Mouse (Mus musculus) midbrain, embryonic 11.5 days (tissue): ENCODE results near the gene Lect2. TPM values are rescaled to one million over a fixed set of nuclear protein-coding genes. Genes with fewer than 3 reads are reported as not detected.

Experiments used
- ATAC-seq: fragments of 200-750 bp; cut with Nextera tagmentation; 2 replicates; pipeline ENCODE4 v1.8.0; 2017; ENCODE audit warnings: moderate TSS enrichment, moderate library complexity; ENCODE audit not compliant: low FRiP score
- DNase-seq: peaks from one replicate; pipeline ENCODE4 v3.0.0; 2015; ENCODE audit warnings: low spot score; ENCODE audit errors: missing footprints
- H3K27ac ChIP-seq: fragments of 300-500 bp; sonication (generic); 2 replicates; pipeline ENCODE4 v1.5.1; 2014; ENCODE audit warnings: low read depth, low read length
- H3K27me3 ChIP-seq: fragments of 300-500 bp; sonication (generic); 2 replicates; pipeline ENCODE4 v1.6.1; 2014; ENCODE audit warnings: mild to moderate bottlenecking, low read length, moderate library complexity, mixed read lengths; ENCODE audit not compliant: control insufficient read depth, insufficient read depth
- H3K36me3 ChIP-seq: fragments of 300-500 bp; sonication (generic); 2 replicates; pipeline ENCODE4 v1.6.1; 2014; ENCODE audit warnings: mild to moderate bottlenecking, low read length, moderate library complexity, mixed read lengths; ENCODE audit not compliant: control insufficient read depth, insufficient read depth
- H3K4me1 ChIP-seq: fragments of 300-500 bp; sonication (generic); 2 replicates; pipeline ENCODE4 v1.6.1; 2014; ENCODE audit warnings: low read length; ENCODE audit not compliant: control insufficient read depth, insufficient read depth
- H3K4me2 ChIP-seq: fragments of 300-500 bp; sonication (generic); 2 replicates; pipeline ENCODE4 v1.6.1; 2014; ENCODE audit warnings: mild to moderate bottlenecking, moderate library complexity
- H3K4me3 ChIP-seq: fragments of 300-500 bp; sonication (generic); 2 replicates; pipeline ENCODE4 v1.5.1; 2014; ENCODE audit warnings: low read depth, low read length
- H3K9ac ChIP-seq: fragments of 300-500 bp; sonication (generic); 2 replicates; pipeline ENCODE4 v1.6.1; 2014; ENCODE audit warnings: low read length
- H3K9me3 ChIP-seq: fragments of 300-500 bp; sonication (generic); 2 replicates; pipeline ENCODE4 v1.6.1; 2016; ENCODE audit warnings: low read length; ENCODE audit not compliant: control insufficient read depth
- WGBS: fragments of 180-500 bp; shearing (Covaris S2); extraction: QIAGEN DNeasy Blood & Tissue Kit; methylation state at CpG from one replicate; pipeline ENCODE4 v1.1.7; 2014; 5-methylcytosine and 5-hydroxymethylcytosine counted together
- polyA plus RNA-seq: library from polyadenylated mRNA; unstranded; fragments of >200 nt; fragmentation: Nextera tagmentation; extraction: Ambion mirVana; gene quantifications from 2 replicates; pipeline ENCODE4 v1.2.1, GENCODE M21; 2014

Gene Lect2
- polyA plus RNA-seq, 1 experiment from 2014 or later: not detected

DNA sequence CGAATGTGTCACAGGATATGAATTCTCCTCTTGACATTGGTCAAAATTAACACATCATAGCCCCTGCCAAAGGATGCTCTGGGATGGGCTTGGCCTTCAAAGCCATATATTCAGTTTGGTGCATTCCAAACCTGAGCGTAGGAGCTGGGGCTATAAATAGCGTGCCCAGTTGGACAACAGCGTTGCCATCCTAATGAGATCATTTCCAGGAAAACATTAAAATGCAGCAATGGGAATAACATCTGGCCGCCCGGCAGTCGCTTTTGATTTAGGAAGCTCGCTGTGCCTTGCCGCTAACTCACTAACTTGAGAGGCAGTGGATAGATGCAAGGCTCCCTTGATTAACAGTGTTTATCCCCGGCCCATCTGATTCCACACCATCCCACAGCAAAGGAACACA, 18.0 kb upstream of the Lect2 start:
- H3K9ac ChIP-seq: no peak overlapping the region
- H3K27me3 ChIP-seq: no peaks in the 10 kb centered on the region
- no peak overlapping the region for H3K27ac ChIP-seq
- ATAC-seq (no peak), DNase-seq (no peak)
- no peaks in the 10 kb centered on the region for H3K4me1 ChIP-seq
- 89% methylated on average over 10 of the region's 10 CpGs for WGBS
- H3K36me3 ChIP-seq: no peaks in the 10 kb centered on the region
- H3K4me2 ChIP-seq: no peak overlapping the region
- no peaks in the 10 kb centered on the region for H3K9me3 ChIP-seq
- no peak overlapping the region for H3K4me3 ChIP-seq

GRCm38 (mm10) chr13:56563075-56563474, 14.8 kb upstream of the Lect2 start:
- Histone ChIP-seq H3K27ac (no peak overlapping the region), H3K4me2 (no peak overlapping the region), H3K4me1 (0 out of 2 replicates have a peak, but pooled peaks cover under 1% of the 10 kb centered on the region), H3K36me3 (no peaks in the 10 kb centered on the region), H3K27me3 (no peaks in the 10 kb centered on the region), H3K4me3 (no peak overlapping the region), H3K9ac (no peak overlapping the region), H3K9me3 (no peaks in the 10 kb centered on the region)
- peak; percentile 87 for DNase-seq
- 46% methylated on average over 6 of the region's 6 CpGs for WGBS
- no peak for ATAC-seq

DNA sequence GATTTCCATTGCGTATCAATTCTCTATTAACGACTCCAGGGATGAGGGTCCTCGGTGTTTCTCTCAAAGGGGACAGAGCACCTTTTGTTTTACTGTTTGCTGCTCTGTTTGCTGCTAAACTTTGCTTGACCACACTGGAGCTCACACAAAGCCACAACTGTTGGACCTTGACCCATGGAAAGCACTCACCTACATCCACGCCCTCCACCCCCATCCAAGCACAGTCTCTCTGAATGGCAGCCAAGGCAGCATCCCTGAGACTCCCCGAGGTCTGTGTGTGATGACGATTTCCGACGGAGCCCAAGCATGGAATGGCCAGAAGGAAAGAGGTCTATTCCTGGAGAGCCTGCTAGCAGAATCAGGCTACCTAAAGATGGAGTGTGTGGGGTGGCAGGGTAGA, 12.8 kb upstream of the Lect2 start:
- H3K4me3 ChIP-seq: no peak overlapping the region
- ATAC-seq (no peak), DNase-seq (peak; percentile 14)
- H3K9ac ChIP-seq: no peak overlapping the region
- no peaks in the 10 kb centered on the region for H3K9me3 ChIP-seq
- H3K4me1 ChIP-seq: 0 out of 2 replicates have a peak, but pooled peaks cover 4% of the 10 kb centered on the region
- H3K4me2 ChIP-seq: no peak overlapping the region
- H3K27me3 ChIP-seq: no peaks in the 10 kb centered on the region
- H3K36me3 ChIP-seq: no peaks in the 10 kb centered on the region
- 74% methylated on average over 8 of the region's 8 CpGs for WGBS
- H3K27ac ChIP-seq: no peak overlapping the region

DNA sequence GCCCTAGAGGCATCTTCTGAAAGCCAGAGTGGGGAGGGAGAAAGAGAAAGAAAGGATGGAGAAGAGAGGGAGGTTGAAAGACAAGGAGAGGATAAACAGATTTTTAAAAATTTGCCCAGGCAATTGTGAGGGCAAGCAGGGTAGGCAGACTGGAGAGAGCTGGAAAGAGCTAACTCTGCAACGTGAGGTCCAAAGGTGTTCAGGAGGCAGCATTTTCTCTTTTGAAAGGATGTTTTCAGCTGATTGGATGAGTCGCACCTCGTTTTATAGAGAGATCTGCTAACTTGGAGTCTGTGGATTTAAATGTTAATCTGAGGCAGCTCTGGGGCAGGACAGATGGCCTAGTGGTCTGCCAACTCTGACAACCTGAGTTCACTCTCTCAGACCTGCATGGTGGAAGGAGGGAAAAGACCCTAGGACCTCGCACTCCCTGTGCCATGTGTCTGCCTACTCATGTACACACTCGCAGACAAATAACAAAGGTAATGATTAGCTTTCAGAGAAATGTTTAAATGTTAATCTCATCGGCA, 11.6 kb upstream of the Lect2 start:
- Histone ChIP-seq H3K4me2 (no peak overlapping the region), H3K9ac (no peak overlapping the region), H3K27me3 (no peaks in the 10 kb centered on the region), H3K9me3 (no peaks in the 10 kb centered on the region), H3K4me1 (peaks cover 4% of the 10 kb centered on the region; the same call in 1 of the 2 replicates), H3K36me3 (no peaks in the 10 kb centered on the region), H3K27ac (no peak overlapping the region), H3K4me3 (no peak overlapping the region)
- DNase-seq (peak; percentile 75), ATAC-seq (no peak)
- WGBS: 81% methylated on average over 6 of the region's 6 CpGs

DNA sequence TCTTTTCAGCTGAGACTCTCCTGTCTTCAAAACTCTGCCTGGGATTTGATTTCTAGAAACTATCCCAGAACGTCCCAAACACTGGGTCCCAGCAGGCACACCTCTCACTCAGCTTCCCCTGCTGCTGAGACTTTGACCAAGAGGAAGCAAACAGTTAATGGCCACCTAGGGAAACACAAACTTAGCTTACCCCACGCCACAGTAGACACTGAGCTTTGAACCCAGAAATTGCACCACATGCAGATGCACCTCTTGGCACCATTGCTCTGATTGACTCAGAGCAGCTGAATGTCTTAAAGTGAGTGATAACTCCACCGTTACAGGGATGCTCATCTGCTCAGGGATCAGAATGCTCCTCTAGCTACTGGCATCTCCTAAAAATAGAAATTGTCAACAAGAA, 10.5 kb upstream of the Lect2 start:
- H3K9me3 ChIP-seq: no peaks in the 10 kb centered on the region
- H3K36me3 ChIP-seq: no peaks in the 10 kb centered on the region
- no peak overlapping the region for H3K4me3 ChIP-seq
- H3K4me1 ChIP-seq: peaks cover 8% of the 10 kb centered on the region; the same call in 1 of the 2 replicates
- DNase-seq (peak; percentile 80), ATAC-seq (no peak)
- WGBS: 37% methylated on average over 3 of the region's 3 CpGs
- H3K9ac ChIP-seq: no peak overlapping the region
- no peak overlapping the region for H3K27ac ChIP-seq
- no peaks in the 10 kb centered on the region for H3K27me3 ChIP-seq
- no peak overlapping the region for H3K4me2 ChIP-seq

DNA sequence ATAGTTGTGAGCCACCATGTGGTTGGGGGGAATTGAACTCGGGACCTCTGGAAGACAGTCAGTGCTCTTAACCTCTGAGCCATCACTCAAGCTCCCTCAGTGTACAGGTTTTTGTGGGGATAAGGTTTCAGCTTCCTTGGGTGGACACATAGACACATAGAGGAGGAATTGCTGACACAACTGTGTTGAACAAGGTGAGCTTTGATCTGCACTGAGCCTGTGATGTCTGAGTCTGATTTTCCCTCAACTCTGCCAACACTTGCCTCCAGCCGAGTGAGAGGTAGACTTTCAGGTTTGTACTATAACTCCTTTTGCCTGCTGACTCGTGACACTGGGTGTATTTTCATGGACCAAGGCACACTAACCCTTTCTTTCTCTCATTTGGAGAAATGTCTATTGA, 8.4 kb upstream of the Lect2 start:
- H3K9me3 ChIP-seq: no peaks in the 10 kb centered on the region
- H3K4me1 ChIP-seq: peaks cover 8% of the 10 kb centered on the region; the same call in 1 of the 2 replicates
- no peaks in the 10 kb centered on the region for H3K36me3 ChIP-seq
- ATAC-seq (no peak), DNase-seq (peak; percentile 21)
- H3K27me3 ChIP-seq: no peaks in the 10 kb centered on the region
- no peak overlapping the region for H3K9ac ChIP-seq
- WGBS: 84% methylated on average over 3 of the region's 3 CpGs
- no peak overlapping the region for H3K4me3 ChIP-seq
- H3K4me2 ChIP-seq: no peak overlapping the region
- no peak overlapping the region for H3K27ac ChIP-seq

DNA sequence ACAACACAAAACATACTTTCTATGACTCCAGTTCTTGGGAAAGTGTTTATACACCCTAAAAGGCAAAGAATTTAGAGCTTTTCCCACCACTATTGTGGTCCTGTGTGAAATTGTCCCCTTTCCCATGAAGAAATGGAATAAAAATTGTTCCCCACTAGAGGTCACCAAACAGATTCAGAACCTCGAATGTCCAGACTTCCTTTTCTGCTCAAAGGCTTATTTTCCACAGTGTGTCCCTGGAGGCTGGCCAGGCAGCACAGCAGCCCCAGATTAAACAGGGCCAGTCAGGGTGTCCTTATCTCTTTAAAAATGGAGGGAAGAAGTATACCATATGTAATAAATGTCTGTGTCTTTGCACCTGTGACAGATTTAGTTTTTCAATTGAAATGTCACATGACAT, 7.7 kb upstream of the Lect2 start:
- H3K4me2 ChIP-seq: no peak overlapping the region
- no peak overlapping the region for H3K9ac ChIP-seq
- peaks cover 8% of the 10 kb centered on the region; the same call in 1 of the 2 replicates for H3K4me1 ChIP-seq
- no peak for ATAC-seq
- no peaks in the 10 kb centered on the region for H3K27me3 ChIP-seq
- DNase-seq: peak; percentile 82
- H3K27ac ChIP-seq: no peak overlapping the region
- no peaks in the 10 kb centered on the region for H3K36me3 ChIP-seq
- H3K4me3 ChIP-seq: no peak overlapping the region
- WGBS: 8% methylated on average over 1 of the region's 1 CpGs
- H3K9me3 ChIP-seq: no peaks in the 10 kb centered on the region

DNA sequence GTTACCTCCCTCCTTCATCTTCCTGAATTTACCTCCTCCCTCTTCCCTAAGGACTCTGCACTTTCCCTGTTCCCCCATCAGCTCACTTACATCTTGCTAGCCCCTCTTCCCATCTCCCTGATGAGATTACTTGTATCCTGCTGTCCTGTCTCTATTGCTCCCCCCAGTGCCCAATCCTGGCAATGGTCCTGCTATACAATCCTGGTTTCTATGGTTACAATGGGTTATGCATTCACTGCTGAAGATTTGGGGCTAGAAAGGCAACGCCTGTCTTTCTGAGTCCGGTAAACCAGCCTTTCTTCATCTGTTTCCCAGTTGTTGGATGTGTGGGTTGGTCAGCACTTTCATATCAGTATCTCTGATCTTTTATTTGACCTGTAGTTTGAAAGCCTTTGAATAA, 6.1 kb upstream of the Lect2 start:
- Histone ChIP-seq H3K27ac (no peak overlapping the region), H3K4me1 (peaks cover 8% of the 10 kb centered on the region; the same call in 1 of the 2 replicates), H3K4me2 (0 out of 2 replicates have a peak overlapping the region, but pooled peaks have one; percentile 10), H3K9me3 (no peaks in the 10 kb centered on the region), H3K4me3 (no peak overlapping the region), H3K9ac (no peak overlapping the region), H3K27me3 (no peaks in the 10 kb centered on the region), H3K36me3 (no peaks in the 10 kb centered on the region)
- DNase-seq (peak; percentile 96), ATAC-seq (peak; percentile 65; the same call in 1 of the 2 replicates)
- 1% methylated on average over 2 of the region's 2 CpGs for WGBS

DNA sequence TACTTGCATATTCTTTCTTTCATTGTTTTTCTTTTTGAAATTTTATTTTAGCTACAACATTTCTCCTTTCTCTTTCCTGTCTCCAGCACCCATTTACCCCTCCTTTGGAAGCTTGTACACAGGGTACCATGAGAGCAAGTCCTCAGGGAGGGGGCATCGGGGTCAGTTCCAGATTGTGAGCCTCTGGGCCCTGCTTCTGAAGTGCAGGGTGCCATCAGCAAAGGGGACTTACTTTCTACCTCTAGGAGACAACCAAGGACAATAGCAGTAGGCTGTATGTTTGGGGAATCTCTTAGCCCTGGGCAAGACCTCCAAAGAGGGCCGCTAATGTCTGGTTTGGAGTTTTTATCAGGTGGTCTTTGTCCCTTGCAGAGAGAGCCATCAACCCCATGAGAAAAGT, 5.6 kb upstream of the Lect2 start:
- H3K4me3 ChIP-seq: no peak overlapping the region
- no peak overlapping the region for H3K27ac ChIP-seq
- no peak overlapping the region for H3K9ac ChIP-seq
- 46% methylated on average over 2 of the region's 2 CpGs for WGBS
- H3K9me3 ChIP-seq: no peaks in the 10 kb centered on the region
- H3K4me2 ChIP-seq: no peak overlapping the region
- peak; percentile 77 for DNase-seq
- H3K4me1 ChIP-seq: peaks cover 8% of the 10 kb centered on the region; the same call in 1 of the 2 replicates
- ATAC-seq: no peak
- H3K36me3 ChIP-seq: no peaks in the 10 kb centered on the region
- no peaks in the 10 kb centered on the region for H3K27me3 ChIP-seq
